ENCODE assay signal across 10 mouse cellular contexts in the genomic region with DNA sequence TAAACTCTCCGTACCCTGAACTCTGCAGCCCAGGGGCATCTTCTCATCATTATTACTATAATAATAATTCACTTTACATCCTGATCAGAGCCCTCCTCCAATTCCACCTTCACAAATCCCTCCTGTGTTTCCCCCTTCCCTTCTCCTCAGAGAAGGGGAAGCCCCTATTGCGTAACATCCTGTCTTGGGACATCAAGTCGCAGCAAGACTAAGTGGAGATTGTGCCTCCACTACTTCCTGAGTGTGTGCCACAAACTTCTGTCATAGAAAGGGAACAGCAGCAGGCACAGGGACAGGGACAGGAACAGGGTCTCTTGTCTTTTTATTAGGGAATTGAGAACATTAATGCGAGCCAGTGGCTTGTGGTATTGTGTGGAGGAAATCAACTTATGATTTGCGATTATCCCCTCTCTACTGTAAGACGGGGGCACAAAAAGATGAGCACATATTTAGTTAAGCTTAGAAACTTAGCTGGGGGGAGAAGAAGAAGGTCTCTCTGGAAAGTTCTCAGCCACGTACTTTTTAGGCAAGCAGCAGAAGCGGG. TPM values are rescaled to one million over a fixed set of nuclear protein-coding genes. Genes with fewer than 3 reads are reported as not detected.
DNase-seq lines count a peak whose midpoint lies in the region; ATAC-seq and TF ChIP-seq lines count a peak whose summit lies in the region.
"Had no signal": no experiment of that assay in that cellular context is flagged by ENCODE, and none has a peak within 500 bp of the region (broad histone marks: within the 10 kb centered on the region; RNA-seq: fewer than 3 reads in every experiment).

No protein-coding gene starts in this region.

- WGBS in intestine, embryonic 14.5 days, result 62% methylated on average over 8 of the region's 8 CpGs
- WGBS in intestine, postnatal 0 days, result 70% methylated on average over 8 of the region's 8 CpGs
- WGBS in forebrain, embryonic 10.5 days, result 89% methylated on average over 8 of the region's 8 CpGs

- no peak overlapping the region for H3K27ac ChIP-seq in intestine, embryonic 14.5 days (ENCODE audit: low read depth)
- H3K27ac ChIP-seq in intestine, postnatal 0 days (ENCODE audit: low read depth, low read length), result no peak overlapping the region
- no peak overlapping the region for H3K27ac ChIP-seq in forebrain, embryonic 10.5 days
- H3K27ac ChIP-seq: embryonic facial prominence, embryonic 13.5 days had no signal

- H3K36me3 ChIP-seq in intestine, embryonic 14.5 days (ENCODE audit: control insufficient read depth, insufficient read depth, low read length), result no peaks in the 10 kb centered on the region
- no peaks in the 10 kb centered on the region for H3K36me3 ChIP-seq in intestine, postnatal 0 days (ENCODE audit: control insufficient read depth, insufficient read depth)
- no peaks in the 10 kb centered on the region for H3K36me3 ChIP-seq in forebrain, embryonic 10.5 days (replicated peaks)
- H3K36me3 ChIP-seq: embryonic facial prominence, embryonic 13.5 days had no signal

- H3K9me3 ChIP-seq in intestine, embryonic 14.5 days (ENCODE audit: control insufficient read depth, low read length), result no peaks in the 10 kb centered on the region
- H3K9me3 ChIP-seq in intestine, postnatal 0 days (ENCODE audit: control insufficient read depth), result no peaks in the 10 kb centered on the region
- no peaks in the 10 kb centered on the region for H3K9me3 ChIP-seq in forebrain, embryonic 10.5 days
- H3K9me3 ChIP-seq: embryonic facial prominence, embryonic 13.5 days had no signal

- no peak overlapping the region for H3K9ac ChIP-seq in intestine, embryonic 14.5 days (ENCODE audit: low read length)
- no peak overlapping the region for H3K9ac ChIP-seq in intestine, postnatal 0 days (ENCODE audit: low read depth, low read length)
- H3K9ac ChIP-seq: embryonic facial prominence, embryonic 13.5 days had no signal

- H3K27me3 ChIP-seq in intestine, embryonic 14.5 days (replicated peaks; ENCODE audit: control insufficient read depth, insufficient read depth, low read length), result no peaks in the 10 kb centered on the region
- no peaks in the 10 kb centered on the region for H3K27me3 ChIP-seq in intestine, postnatal 0 days (replicated peaks; ENCODE audit: control insufficient read depth, insufficient read depth, low read length)
- H3K27me3 ChIP-seq in forebrain, embryonic 10.5 days (ENCODE audit: poor library complexity, severe bottlenecking), result no peaks in the 10 kb centered on the region
- H3K27me3 ChIP-seq: embryonic facial prominence, embryonic 13.5 days had no signal

- no peak for DNase-seq in intestine, embryonic 14.5 days (ENCODE audit: low spot score)
- DNase-seq in induced T-regulatory cell, adult 2 months (ENCODE audit: low read depth), result peak; percentile 50
- DNase-seq in forebrain, embryonic 10.5 days (ENCODE audit: extremely low spot score, low spot score), result no peak
- no peak for DNase-seq in yolk sac, embryonic 10.5 days (ENCODE audit: low spot score)
- DNase-seq in adrenal gland, adult 2 months, result no peak
- DNase-seq: right cerebral cortex, postnatal 25 days had no signal

- peak overlapping the region; percentile 14; the same call in 1 of the 2 replicates for H3K4me2 ChIP-seq in intestine, embryonic 14.5 days (ENCODE audit: low read length)
- H3K4me2 ChIP-seq in intestine, postnatal 0 days (replicated peaks; ENCODE audit: low read depth), result no peak overlapping the region
- H3K4me2 ChIP-seq: embryonic facial prominence, embryonic 13.5 days had no signal

- TF ChIP-seq CTCF in intestine, postnatal 0 days (IDR thresholded peaks at IDR 0.05; ENCODE audit: low read depth), result no peak

- H3K4me3 ChIP-seq in intestine, embryonic 14.5 days (ENCODE audit: low read depth, low read length), result no peak overlapping the region
- H3K4me3 ChIP-seq in intestine, postnatal 0 days (ENCODE audit: low read depth, low read length), result no peak overlapping the region
- no peak overlapping the region for H3K4me3 ChIP-seq in forebrain, embryonic 10.5 days
- H3K4me3 ChIP-seq: embryonic facial prominence, embryonic 13.5 days had no signal

- H3K4me1 ChIP-seq in intestine, embryonic 14.5 days (replicated peaks; ENCODE audit: control insufficient read depth, insufficient read depth, low read length), result peaks cover 4% of the 10 kb centered on the region; the same call in 1 of the 2 replicates
- H3K4me1 ChIP-seq in intestine, postnatal 0 days (replicated peaks; ENCODE audit: control insufficient read depth, insufficient read depth, low read length), result no peaks in the 10 kb centered on the region
- no peaks in the 10 kb centered on the region for H3K4me1 ChIP-seq in forebrain, embryonic 10.5 days

- no peak for ATAC-seq in intestine, embryonic 14.5 days (replicated peaks; ENCODE audit: low FRiP score, low TSS enrichment, low read depth)
- ATAC-seq in intestine, postnatal 0 days, result no peak
- ATAC-seq in CD4-positive, CD25-positive, alpha-beta regulatory T cell, adult 4 months, result peak; percentile 98
- peak; percentile 85 for ATAC-seq in megakaryocyte, adult 5-6 weeks (ENCODE audit: poor library complexity, severe bottlenecking)

RNA-seq across cellular contexts. Expression of a gene that starts 32.0 kb away (rescaled TPM):
- polyA plus RNA-seq in intestine, embryonic 14.5 days (2014; fragmentation: Nextera tagmentation; extraction: Ambion mirVana), result 21.3 and 26.2 TPM in 2 replicates
- 68.1 and 74.0 TPM in 2 replicates for polyA plus RNA-seq in intestine, postnatal 0 days (2015; fragmentation: Nextera tagmentation; extraction: Ambion mirVana)
- 1 to 10 TPM; 5.0 to 9.6 TPM for polyA plus RNA-seq in CD4-positive, CD25-positive, alpha-beta regulatory T cell, adult 4 months (2017; shearing (Covaris generic))
- 59.6 and 62.4 TPM in 2 replicates for total RNA-seq in megakaryocyte, adult 5-6 weeks (2015)
- 77.2 and 95.9 TPM in 2 replicates for total RNA-seq in megakaryocyte, adult 5-6 weeks (2017)
- polyA plus RNA-seq in forebrain, embryonic 10.5 days (2016; fragmentation: Nextera tagmentation; extraction: Ambion mirVana), result 21.6 and 22.9 TPM in 2 replicates
- total RNA-seq in adrenal gland, adult 2 months (2021), result 10 to 100 TPM; 15.3 to 51.4 TPM
- polyA plus RNA-seq in adrenal gland, adult 2 months (2012; rRNA removed), result 77.3 and 93.9 TPM in 2 replicates

Comparison
In these comparisons a context has a peak if more than half of its experiments do, and no peak if none do; other contexts are left out.
1. ATAC-seq: peak in CD4-positive, CD25-positive, alpha-beta regulatory T cell, adult 4 months (single experiment) and megakaryocyte, adult 5-6 weeks (single experiment); none in intestine, embryonic 14.5 days (single experiment) and intestine, postnatal 0 days (single experiment).